Mouse (Mus musculus): ENCODE measurements around the gene Zfp599. TPM values are rescaled to one million over a fixed set of nuclear protein-coding genes. Genes with fewer than 3 reads are reported as not detected.
A peak's percentile ranks its signal among the peaks of the same experiment; 100 is the strongest.

The Zfp599 gene
- polyA plus RNA-seq, 1 experiment from 2014 or later, result 7.8 TPM

DNA sequence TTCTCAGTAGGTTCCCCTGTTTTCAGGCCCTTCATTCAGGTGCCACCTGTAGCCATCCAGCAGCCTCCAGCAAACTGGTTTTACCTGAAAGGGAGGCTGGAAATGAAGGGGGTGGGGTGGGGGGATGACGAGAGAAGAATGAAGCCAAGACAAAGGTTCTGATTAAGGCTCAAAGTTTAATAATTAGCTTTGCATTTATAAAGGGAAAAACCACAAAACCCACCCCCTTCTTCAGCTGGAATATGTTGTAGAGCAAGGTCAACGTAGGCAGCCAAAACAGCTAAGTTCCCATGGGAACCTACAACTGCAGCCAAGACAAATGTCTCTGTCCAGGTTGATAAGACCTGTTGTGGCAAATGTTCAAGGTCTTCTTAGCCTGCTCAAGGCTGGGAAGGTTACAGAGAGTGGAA, 45.9 kb downstream of the Zfp599 start:
- ATAC-seq (ENCODE audit: low FRiP score, low TSS enrichment), result no peak
- no peak overlapping the region for H3K9ac ChIP-seq (ENCODE audit: low read depth, low read length)
- H3K4me2 ChIP-seq (replicated peaks; ENCODE audit: low read depth, low read length), result no peak overlapping the region
- no peak overlapping the region for H3K4me3 ChIP-seq (ENCODE audit: low read length)
- no peaks in the 10 kb centered on the region for H3K36me3 ChIP-seq (ENCODE audit: control insufficient read depth, insufficient read depth, low read length)
- 0 out of 2 replicates have a peak overlapping the region, but pooled peaks have one; percentile 18 for H3K27ac ChIP-seq (ENCODE audit: low read depth, low read length)
- 55% methylated on average over 2 of the region's 2 CpGs for WGBS
- H3K9me3 ChIP-seq (ENCODE audit: control insufficient read depth, low read length), result no peaks in the 10 kb centered on the region
- H3K4me1 ChIP-seq (ENCODE audit: control insufficient read depth, insufficient read depth, low read length), result no peaks in the 10 kb centered on the region
- no peaks in the 10 kb centered on the region for H3K27me3 ChIP-seq (ENCODE audit: control insufficient read depth, insufficient read depth, low read length)

Other genes with a start within 250 kb of the Zfp599 start
- 0.12 and 0.20 TPM in 2 replicates for gene Elavl3, start 207.9 kb downstream of the Zfp599 start, polyA plus RNA-seq (2014; fragmentation: Nextera tagmentation; extraction: Ambion mirVana)
- gene Gm49318, start 188.6 kb downstream of the Zfp599 start, polyA plus RNA-seq (2014; fragmentation: Nextera tagmentation; extraction: Ambion mirVana), result not detected in 2 replicates
- 9.9 and 11.0 TPM in 2 replicates for gene Zfp653, start 188.5 kb downstream of the Zfp599 start, polyA plus RNA-seq (2014; fragmentation: Nextera tagmentation; extraction: Ambion mirVana)
- 29.9 and 41.5 TPM in 2 replicates for gene Ecsit, start 174.5 kb downstream of the Zfp599 start, polyA plus RNA-seq (2014; fragmentation: Nextera tagmentation; extraction: Ambion mirVana)
- gene Cnn1, start 160.7 kb downstream of the Zfp599 start, polyA plus RNA-seq (2014; fragmentation: Nextera tagmentation; extraction: Ambion mirVana), result 4.7 and 5.1 TPM in 2 replicates
- 216 and 237 TPM in 2 replicates for gene Elof1, start 142.7 kb downstream of the Zfp599 start, polyA plus RNA-seq (2014; fragmentation: Nextera tagmentation; extraction: Ambion mirVana)
- 3.3 TPM in 2 replicates for gene Acp5, start 124.2 kb downstream of the Zfp599 start, polyA plus RNA-seq (2014; fragmentation: Nextera tagmentation; extraction: Ambion mirVana)
- gene Pigyl, start 103.0 kb downstream of the Zfp599 start, polyA plus RNA-seq (2014; fragmentation: Nextera tagmentation; extraction: Ambion mirVana), result 68.6 and 82.9 TPM in 2 replicates
- 0.13 and 0.32 TPM in 2 replicates for gene Zfp872, start 71.8 kb downstream of the Zfp599 start, polyA plus RNA-seq (2014; fragmentation: Nextera tagmentation; extraction: Ambion mirVana)
- gene Zfp809, start 34.2 kb downstream of the Zfp599 start, polyA plus RNA-seq (2014; fragmentation: Nextera tagmentation; extraction: Ambion mirVana), result 19.8 and 24.6 TPM in 2 replicates
- 18.5 and 28.8 TPM in 2 replicates for gene Zfp810, start 47.8 kb upstream of the Zfp599 start, polyA plus RNA-seq (2014; fragmentation: Nextera tagmentation; extraction: Ambion mirVana)
- 34.6 and 54.3 TPM in 2 replicates for gene Anln, start 129.3 kb upstream of the Zfp599 start, polyA plus RNA-seq (2014; fragmentation: Nextera tagmentation; extraction: Ambion mirVana)
- 3.9 and 5.8 TPM in 2 replicates for gene 9530077C05Rik, start 151.6 kb upstream of the Zfp599 start, polyA plus RNA-seq (2014; fragmentation: Nextera tagmentation; extraction: Ambion mirVana)
- gene Gm17545, start 194.4 kb upstream of the Zfp599 start, polyA plus RNA-seq (2014; fragmentation: Nextera tagmentation; extraction: Ambion mirVana), result not detected in 2 replicates
- 72.1 and 86.0 TPM in 2 replicates for gene Rp9, start 209.8 kb upstream of the Zfp599 start, polyA plus RNA-seq (2014; fragmentation: Nextera tagmentation; extraction: Ambion mirVana)
- 6.2 and 12.3 TPM in 2 replicates for gene Bbs9, start 215.8 kb upstream of the Zfp599 start, polyA plus RNA-seq (2014; fragmentation: Nextera tagmentation; extraction: Ambion mirVana)